Mouse (Mus musculus): ENCODE data around the gene M1ap. TPM values are rescaled to one million over a fixed set of nuclear protein-coding genes. Genes with fewer than 3 reads are reported as not detected.
A peak's percentile ranks its signal among the peaks of the same experiment; 100 is the strongest.

M1ap gene
- polyA plus RNA-seq, 1 experiment from 2014 or later: 0.26 TPM

DNA sequence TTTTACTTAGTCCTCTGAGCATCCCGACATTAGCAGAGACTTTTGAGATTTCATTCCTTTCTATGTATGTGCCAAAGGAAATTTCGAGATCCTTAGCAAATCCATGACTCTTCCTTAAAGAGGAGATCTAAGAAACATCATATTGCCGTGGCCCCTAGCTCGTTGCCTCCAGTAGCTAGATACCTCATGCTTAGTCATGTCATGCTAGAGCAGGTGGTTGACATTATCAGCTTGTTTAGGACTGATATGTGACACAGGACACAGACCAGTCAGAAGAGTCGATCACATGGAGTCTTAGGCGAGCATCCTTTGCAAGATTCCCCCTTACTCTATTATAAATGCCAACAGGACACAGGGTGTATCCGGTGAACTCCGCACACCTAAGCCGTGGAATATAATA lies 76.3 kb downstream of the M1ap start:
- no peaks in the 10 kb centered on the region; the same call in 1 of the 2 replicates for H3K4me1 ChIP-seq (ENCODE audit: control insufficient read depth, insufficient read depth, low read length)
- H3K4me3 ChIP-seq (replicated peaks; ENCODE audit: low read length): no peak overlapping the region
- no peak overlapping the region for H3K9ac ChIP-seq (ENCODE audit: low read length)
- H3K27me3 ChIP-seq (ENCODE audit: control insufficient read depth, insufficient read depth, low read length): no peaks in the 10 kb centered on the region
- no peaks in the 10 kb centered on the region for H3K36me3 ChIP-seq (ENCODE audit: control insufficient read depth, insufficient read depth, low read length)
- 84% methylated on average over 9 of the region's 9 CpGs for WGBS
- H3K9me3 ChIP-seq (replicated peaks; ENCODE audit: control insufficient read depth, low read length): no peaks in the 10 kb centered on the region
- ATAC-seq (ENCODE audit: insufficient read depth, low FRiP score): no peak
- H3K4me2 ChIP-seq (ENCODE audit: low read depth, low read length): no peak overlapping the region
- H3K27ac ChIP-seq (ENCODE audit: low read length): no peak overlapping the region

GRCm38 (mm10) chr6:83023786-83024185 lies 77.1 kb downstream of the M1ap start:
- WGBS: 86% methylated on average over 2 of the region's 2 CpGs
- no peaks in the 10 kb centered on the region for H3K9me3 ChIP-seq (replicated peaks; ENCODE audit: control insufficient read depth, low read length)
- no peak overlapping the region for H3K9ac ChIP-seq (ENCODE audit: low read length)
- no peak overlapping the region for H3K4me2 ChIP-seq (ENCODE audit: low read depth, low read length)
- no peak overlapping the region for H3K27ac ChIP-seq (ENCODE audit: low read length)
- H3K36me3 ChIP-seq (ENCODE audit: control insufficient read depth, insufficient read depth, low read length): no peaks in the 10 kb centered on the region
- H3K27me3 ChIP-seq (ENCODE audit: control insufficient read depth, insufficient read depth, low read length): no peaks in the 10 kb centered on the region
- ATAC-seq (ENCODE audit: insufficient read depth, low FRiP score): no peak
- H3K4me3 ChIP-seq (replicated peaks; ENCODE audit: low read length): no peak overlapping the region
- no peaks in the 10 kb centered on the region; the same call in 1 of the 2 replicates for H3K4me1 ChIP-seq (ENCODE audit: control insufficient read depth, insufficient read depth, low read length)

GRCm38 (mm10) chr6:83024421-83024820 lies 77.7 kb downstream of the M1ap start:
- WGBS: 68% methylated on average over 4 of the region's 4 CpGs
- H3K9ac ChIP-seq (ENCODE audit: low read length): no peak overlapping the region
- H3K4me3 ChIP-seq (replicated peaks; ENCODE audit: low read length): no peak overlapping the region
- H3K27ac ChIP-seq (ENCODE audit: low read length): no peak overlapping the region
- H3K36me3 ChIP-seq (ENCODE audit: control insufficient read depth, insufficient read depth, low read length): no peaks in the 10 kb centered on the region
- H3K27me3 ChIP-seq (ENCODE audit: control insufficient read depth, insufficient read depth, low read length): no peaks in the 10 kb centered on the region
- H3K4me2 ChIP-seq (ENCODE audit: low read depth, low read length): no peak overlapping the region
- H3K9me3 ChIP-seq (replicated peaks; ENCODE audit: control insufficient read depth, low read length): no peaks in the 10 kb centered on the region
- ATAC-seq (ENCODE audit: insufficient read depth, low FRiP score): no peak
- H3K4me1 ChIP-seq (ENCODE audit: control insufficient read depth, insufficient read depth, low read length): no peaks in the 10 kb centered on the region; the same call in 1 of the 2 replicates

DNA sequence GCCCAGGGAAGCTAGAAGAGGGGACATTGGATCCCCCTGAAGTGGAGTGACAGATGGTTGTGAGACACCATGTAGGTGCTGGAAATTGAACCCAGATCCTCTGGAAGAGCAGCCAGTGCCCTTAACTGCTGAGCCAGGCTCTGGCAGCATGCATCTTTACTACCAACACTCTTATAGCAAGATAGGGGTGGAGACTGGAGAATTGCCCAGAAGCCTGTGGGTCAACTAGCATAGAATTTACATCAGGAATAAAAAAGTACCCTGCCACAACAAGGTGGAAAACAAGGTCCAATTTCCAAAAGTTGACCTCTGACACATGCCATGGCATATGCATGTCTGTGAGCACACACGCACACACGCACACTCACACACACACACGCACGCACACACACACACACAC lies 78.5 kb downstream of the M1ap start:
- H3K36me3 ChIP-seq (ENCODE audit: control insufficient read depth, insufficient read depth, low read length): no peaks in the 10 kb centered on the region
- no peaks in the 10 kb centered on the region; the same call in 1 of the 2 replicates for H3K4me1 ChIP-seq (ENCODE audit: control insufficient read depth, insufficient read depth, low read length)
- H3K27me3 ChIP-seq (ENCODE audit: control insufficient read depth, insufficient read depth, low read length): no peaks in the 10 kb centered on the region
- H3K27ac ChIP-seq (ENCODE audit: low read length): no peak overlapping the region
- no peak overlapping the region for H3K4me3 ChIP-seq (replicated peaks; ENCODE audit: low read length)
- H3K9ac ChIP-seq (ENCODE audit: low read length): no peak overlapping the region
- ATAC-seq (ENCODE audit: insufficient read depth, low FRiP score): no peak
- no peaks in the 10 kb centered on the region for H3K9me3 ChIP-seq (replicated peaks; ENCODE audit: control insufficient read depth, low read length)
- WGBS: 92% methylated on average over 4 of the region's 4 CpGs
- no peak overlapping the region for H3K4me2 ChIP-seq (ENCODE audit: low read depth, low read length)

- Histone ChIP-seq H3K27me3 (ENCODE audit: control insufficient read depth, insufficient read depth, low read length) (peaks cover 7% of the 10 kb centered on the region; the same call in 1 of the 2 replicates), H3K4me2 (ENCODE audit: low read depth, low read length) (no peak overlapping the region), H3K4me1 (ENCODE audit: control insufficient read depth, insufficient read depth, low read length) (peaks cover 5% of the 10 kb centered on the region), H3K4me3 (replicated peaks; ENCODE audit: low read length) (no peak overlapping the region), H3K9me3 (replicated peaks; ENCODE audit: control insufficient read depth, low read length) (no peaks in the 10 kb centered on the region), H3K9ac (ENCODE audit: low read length) (no peak overlapping the region), H3K27ac (ENCODE audit: low read length) (no peak overlapping the region), H3K36me3 (ENCODE audit: control insufficient read depth, insufficient read depth, low read length) (no peaks in the 10 kb centered on the region)
- WGBS: 80% methylated on average over 8 of the region's 8 CpGs
- ATAC-seq (ENCODE audit: insufficient read depth, low FRiP score): no peak
Measured at GRCm38 (mm10) chr6:83027293-83027692, 80.6 kb downstream of the M1ap start.

- no peak overlapping the region for H3K4me2 ChIP-seq (ENCODE audit: low read depth, low read length)
- H3K9me3 ChIP-seq (replicated peaks; ENCODE audit: control insufficient read depth, low read length): no peaks in the 10 kb centered on the region
- peaks cover 5% of the 10 kb centered on the region for H3K4me1 ChIP-seq (ENCODE audit: control insufficient read depth, insufficient read depth, low read length)
- H3K27me3 ChIP-seq (ENCODE audit: control insufficient read depth, insufficient read depth, low read length): peaks cover 7% of the 10 kb centered on the region; the same call in 1 of the 2 replicates
- 37% methylated on average over 8 of the region's 9 CpGs for WGBS
- no peak for ATAC-seq (ENCODE audit: insufficient read depth, low FRiP score)
- H3K4me3 ChIP-seq (replicated peaks; ENCODE audit: low read length): no peak overlapping the region
- 0 out of 2 replicates have a peak overlapping the region, but pooled peaks have one; percentile 13 for H3K9ac ChIP-seq (ENCODE audit: low read length)
- no peaks in the 10 kb centered on the region for H3K36me3 ChIP-seq (ENCODE audit: control insufficient read depth, insufficient read depth, low read length)
- no peak overlapping the region for H3K27ac ChIP-seq (ENCODE audit: low read length)
Measured at GRCm38 (mm10) chr6:83027706-83028105, 81.0 kb downstream of the M1ap start.

DNA sequence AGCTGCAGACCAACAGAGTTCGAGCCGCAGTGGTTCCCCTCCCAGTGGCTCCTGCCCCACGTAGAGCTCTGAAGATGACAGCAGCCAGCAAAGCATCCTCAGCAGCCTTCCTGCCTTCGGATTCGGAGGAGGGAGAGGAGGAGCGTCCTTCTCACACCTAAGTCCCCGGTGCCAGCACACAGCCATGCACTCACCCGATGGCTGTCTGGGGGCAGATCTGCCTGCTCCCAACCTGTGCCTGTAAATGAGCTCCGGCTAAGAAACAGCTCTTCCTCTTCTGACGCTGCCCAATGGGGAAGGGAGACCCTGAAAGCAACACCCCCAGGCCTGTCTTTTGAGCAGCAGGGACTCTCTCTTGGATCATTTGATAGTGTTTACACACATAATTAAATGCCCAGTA lies 83.1 kb downstream of the M1ap start:
- H3K4me3 ChIP-seq (replicated peaks; ENCODE audit: low read length): no peak overlapping the region
- no peak overlapping the region for H3K9ac ChIP-seq (ENCODE audit: low read length)
- H3K36me3 ChIP-seq (ENCODE audit: control insufficient read depth, insufficient read depth, low read length): no peaks in the 10 kb centered on the region
- H3K27me3 ChIP-seq (ENCODE audit: control insufficient read depth, insufficient read depth, low read length): peaks cover 7% of the 10 kb centered on the region; the same call in 1 of the 2 replicates
- WGBS: 38% methylated on average over 10 of the region's 10 CpGs
- H3K9me3 ChIP-seq (replicated peaks; ENCODE audit: control insufficient read depth, low read length): no peaks in the 10 kb centered on the region
- no peak overlapping the region for H3K4me2 ChIP-seq (ENCODE audit: low read depth, low read length)
- H3K27ac ChIP-seq (ENCODE audit: low read length): no peak overlapping the region
- H3K4me1 ChIP-seq (ENCODE audit: control insufficient read depth, insufficient read depth, low read length): peaks cover 11% of the 10 kb centered on the region
- no peak for ATAC-seq (ENCODE audit: insufficient read depth, low FRiP score)

GRCm38 (mm10) chr6:83031111-83031510 lies 84.4 kb downstream of the M1ap start:
- Histone ChIP-seq H3K27ac (ENCODE audit: low read length) (no peak overlapping the region), H3K9me3 (replicated peaks; ENCODE audit: control insufficient read depth, low read length) (no peaks in the 10 kb centered on the region), H3K36me3 (ENCODE audit: control insufficient read depth, insufficient read depth, low read length) (no peaks in the 10 kb centered on the region), H3K4me1 (ENCODE audit: control insufficient read depth, insufficient read depth, low read length) (peaks cover 11% of the 10 kb centered on the region), H3K4me3 (replicated peaks; ENCODE audit: low read length) (no peak overlapping the region), H3K9ac (ENCODE audit: low read length) (no peak overlapping the region), H3K4me2 (ENCODE audit: low read depth, low read length) (no peak overlapping the region), H3K27me3 (ENCODE audit: control insufficient read depth, insufficient read depth, low read length) (peaks cover 7% of the 10 kb centered on the region; the same call in 1 of the 2 replicates)
- ATAC-seq (ENCODE audit: insufficient read depth, low FRiP score): no peak
- WGBS: 78% methylated on average over 7 of the region's 7 CpGs

- no peak for ATAC-seq (ENCODE audit: insufficient read depth, low FRiP score)
- H3K27me3 ChIP-seq (ENCODE audit: control insufficient read depth, insufficient read depth, low read length): peaks cover 7% of the 10 kb centered on the region; the same call in 1 of the 2 replicates
- peak overlapping the region; percentile 59 for H3K4me3 ChIP-seq (replicated peaks; ENCODE audit: low read length)
- peaks cover 11% of the 10 kb centered on the region for H3K4me1 ChIP-seq (ENCODE audit: control insufficient read depth, insufficient read depth, low read length)
- no peaks in the 10 kb centered on the region for H3K36me3 ChIP-seq (ENCODE audit: control insufficient read depth, insufficient read depth, low read length)
- H3K4me2 ChIP-seq (ENCODE audit: low read depth, low read length): peak overlapping the region; percentile 92
- peak overlapping the region; percentile 83 for H3K9ac ChIP-seq (ENCODE audit: low read length)
- no peaks in the 10 kb centered on the region for H3K9me3 ChIP-seq (replicated peaks; ENCODE audit: control insufficient read depth, low read length)
- 45% methylated on average over 18 of the region's 18 CpGs for WGBS
- H3K27ac ChIP-seq (ENCODE audit: low read length): no peak overlapping the region
Measured at GRCm38 (mm10) chr6:83031921-83032590, 85.4 kb downstream of the M1ap start.

All from stomach, embryonic 16.5 days (tissue).